Mouse (Mus musculus): ENCODE data around the gene Tmem140. TPM values are rescaled to one million over a fixed set of nuclear protein-coding genes. Genes with fewer than 3 reads are reported as not detected.

Gene Tmem140
- total and polyA plus RNA-seq, 3 experiments, result 2.5 to 4.0 TPM; not detected in 1

- TF ChIP-seq EP300 (IDR thresholded peaks at IDR 0.05; ENCODE audit: low read depth in 1 of 2, low read length in 2 of 2), result peak; percentile 93 to 95
- no peak for TF ChIP-seq USF1 (IDR thresholded peaks at IDR 0.05; ENCODE audit: low read depth, low read length)
- peak; percentile 40; the same call in 1 of the 2 replicates for TF ChIP-seq BHLHE40 (IDR thresholded peaks at IDR 0.05; ENCODE audit: borderline replicate concordance, low read depth, low read length)
- no peak for TF ChIP-seq NRF1 (IDR thresholded peaks at IDR 0.05; ENCODE audit: insufficient read depth, low read depth, low read length, poor library complexity, severe bottlenecking)
- peak; percentile 75 for TF ChIP-seq RCOR1 (IDR thresholded peaks at IDR 0.05; ENCODE audit: low read depth, low read length)
- TF ChIP-seq RAD21 (IDR thresholded peaks at IDR 0.05; ENCODE audit: low read depth, low read length), result no peak
- TF ChIP-seq KAT2A (conservative IDR thresholded peaks at IDR 0.05; ENCODE audit: low read depth, low read length), result no peak; the same call in 1 of the 2 replicates
- 0 out of 2 replicates have a peak, but pooled peaks have one; percentile 69 for TF ChIP-seq JUND (IDR thresholded peaks at IDR 0.05; ENCODE audit: low read depth, low read length)
- TF ChIP-seq CHD2 (IDR thresholded peaks at IDR 0.05; ENCODE audit: low read length), result no peak
- TF ChIP-seq GATA1 (IDR thresholded peaks at IDR 0.05; ENCODE audit: low read depth, low read length), result peak; percentile 93
- TF ChIP-seq UBTF (IDR thresholded peaks at IDR 0.05; ENCODE audit: borderline replicate concordance, insufficient read depth, low read depth, low read length), result no peak
- peak; percentile 72; the same call in 1 of the 2 replicates for TF ChIP-seq CHD1 (IDR thresholded peaks at IDR 0.05; ENCODE audit: low read depth, low read length)
- peak; percentile 98 for TF ChIP-seq ETS1 (IDR thresholded peaks at IDR 0.05; ENCODE audit: low read depth, low read length)
- TF ChIP-seq POLR2AphosphoS2 (IDR thresholded peaks at IDR 0.05; ENCODE audit: low read length), result peak; percentile 82
- peak; percentile 86 for TF ChIP-seq TCF12 (IDR thresholded peaks at IDR 0.05; ENCODE audit: low read depth, low read length)
- TF ChIP-seq ZKSCAN1 (IDR thresholded peaks at IDR 0.05; ENCODE audit: low read depth, low read length), result no peak
- peak; percentile 70 for TF ChIP-seq MXI1 (IDR thresholded peaks at IDR 0.05; ENCODE audit: low read depth, low read length)
- peak; percentile 94 for TF ChIP-seq TBP (IDR thresholded peaks at IDR 0.05; ENCODE audit: low read depth, low read length)
Observed at GRCm38 (mm10) chr6:34869225-34869915, 6.4 kb downstream of the Tmem140 start (continued).

DNA sequence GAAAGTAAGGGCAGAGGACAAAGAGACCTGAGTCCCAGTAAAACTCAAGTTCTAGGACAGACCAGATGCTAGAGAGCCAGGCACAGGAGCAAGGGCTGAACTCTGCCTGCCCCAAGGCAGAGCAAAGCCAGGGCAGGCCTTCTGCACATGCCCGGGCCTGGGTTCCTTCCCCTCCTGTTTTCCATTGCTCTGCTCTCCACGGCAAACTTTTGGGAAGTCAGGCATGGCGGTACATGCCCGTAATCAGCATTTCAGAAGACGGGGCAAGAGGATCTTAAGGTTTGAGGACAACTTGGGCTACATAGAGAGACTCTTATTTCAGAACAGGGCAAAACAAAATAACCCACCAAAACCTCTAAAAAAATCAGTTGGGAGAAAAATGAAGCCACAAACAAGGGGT, 7.2 kb downstream of the Tmem140 start:
- Histone ChIP-seq H3K4me3 (ENCODE audit: control insufficient read depth in 1 of 2, insufficient read depth in 1 of 2, low read depth in 2 of 2, low read length in 2 of 2) (peak overlapping the region; percentile 4 to 40; a peak in 3 of 4 replicates), H3K4me1 (ENCODE audit: control insufficient read depth in 1 of 2, insufficient read depth in 2 of 2, low read length in 2 of 2) (peaks cover 19 to 68% of the 10 kb centered on the region in 2 experiments), H3K9ac (ENCODE audit: control insufficient read depth, low read depth, low read length, poor library complexity, severe bottlenecking) (peak overlapping the region; percentile 71), H3K27ac (ENCODE audit: control insufficient read depth, low read depth, low read length) (peak overlapping the region; percentile 95), H3K36me3 (ENCODE audit: control insufficient read depth in 1 of 2, insufficient read depth in 2 of 2, low read length in 2 of 2) (peaks cover 0 to 57% of the 10 kb centered on the region in 2 experiments; a peak in 2 of 4 replicates), H3K9me3 (replicated peaks; ENCODE audit: insufficient read depth, low read length) (no peaks in the 10 kb centered on the region), H3K27me3 (ENCODE audit: control insufficient read depth in 1 of 2, insufficient read depth in 2 of 2, low read length in 2 of 2) (no peaks in the 10 kb centered on the region), H3K79me2 (ENCODE audit: control insufficient read depth, insufficient read depth, low read length, poor library complexity) (peaks cover 3% of the 10 kb centered on the region; the same call in 1 of the 2 replicates)
- peak; percentile 54 for DNase-seq (ENCODE audit: low read depth, low spot score)
- TF ChIP-seq MXI1 (IDR thresholded peaks at IDR 0.05; ENCODE audit: low read depth, low read length) (no peak), RCOR1 (IDR thresholded peaks at IDR 0.05; ENCODE audit: low read depth, low read length) (no peak), ZNF384 (IDR thresholded peaks at IDR 0.05; ENCODE audit: low read depth, low read length) (no peak), TAL1 (IDR thresholded peaks at IDR 0.05; ENCODE audit: low read length) (no peak), JUND (IDR thresholded peaks at IDR 0.05; ENCODE audit: low read depth, low read length) (no peak), E2F4 (IDR thresholded peaks at IDR 0.05; ENCODE audit: borderline replicate concordance, low read depth, low read length) (no peak), NRF1 (IDR thresholded peaks at IDR 0.05; ENCODE audit: insufficient read depth, low read depth, low read length, poor library complexity, severe bottlenecking) (peak; percentile 44; the same call in 1 of the 2 replicates), TCF12 (IDR thresholded peaks at IDR 0.05; ENCODE audit: low read depth, low read length) (no peak)

Measured in MEL (cell line).